Mouse (Mus musculus) right cerebral cortex, postnatal 4 days (tissue): ENCODE measurements around the gene Ogdhl.
A peak's percentile ranks its signal among the peaks of the same experiment; 100 is the strongest.

ENCODE experiments used
- DNase-seq: peaks from one replicate; pipeline ENCODE4 v3.0.0-alpha.2; 2022

The Ogdhl gene

DNA sequence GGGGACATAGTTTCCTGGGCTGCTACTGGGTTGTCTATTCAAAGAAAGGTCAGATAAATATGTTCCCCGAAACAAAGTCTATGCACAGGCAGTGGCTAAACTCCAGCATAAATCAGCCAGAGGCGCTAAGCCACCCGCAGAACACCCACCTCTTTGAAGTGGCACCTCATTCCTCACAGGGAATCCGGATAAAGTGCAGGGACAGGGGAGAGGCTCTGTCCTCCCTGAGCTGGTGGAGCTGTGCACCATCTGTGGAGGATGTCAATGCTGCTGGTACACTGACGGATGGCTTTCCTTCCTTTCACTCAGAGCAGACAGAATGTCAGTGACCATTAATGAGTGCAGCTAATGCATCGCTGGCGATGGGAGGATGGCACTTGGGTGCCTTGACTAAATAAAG lies 59.2 kb downstream of the Ogdhl start:
- DNase-seq = no peak

DNA sequence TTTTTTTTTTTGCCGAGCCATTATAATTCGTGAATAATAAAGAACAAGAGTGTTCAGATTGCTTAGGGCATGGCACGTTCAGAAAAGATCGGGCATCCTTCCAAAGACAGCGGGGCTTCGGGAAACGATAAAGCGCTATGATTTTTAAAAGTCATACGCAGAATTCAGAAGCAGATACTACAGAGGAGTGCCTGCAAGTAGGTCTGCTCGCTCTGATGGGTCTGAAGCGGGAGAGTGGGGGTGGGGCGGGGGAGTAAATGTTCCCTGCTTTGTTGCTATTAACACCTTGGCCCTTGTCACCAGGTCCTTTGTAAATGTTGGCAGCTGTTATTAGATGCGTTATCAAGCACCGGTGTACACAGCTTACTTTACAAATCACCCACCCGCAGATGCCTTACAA lies 59.8 kb downstream of the Ogdhl start:
- DNase-seq = peak; percentile 20

DNA sequence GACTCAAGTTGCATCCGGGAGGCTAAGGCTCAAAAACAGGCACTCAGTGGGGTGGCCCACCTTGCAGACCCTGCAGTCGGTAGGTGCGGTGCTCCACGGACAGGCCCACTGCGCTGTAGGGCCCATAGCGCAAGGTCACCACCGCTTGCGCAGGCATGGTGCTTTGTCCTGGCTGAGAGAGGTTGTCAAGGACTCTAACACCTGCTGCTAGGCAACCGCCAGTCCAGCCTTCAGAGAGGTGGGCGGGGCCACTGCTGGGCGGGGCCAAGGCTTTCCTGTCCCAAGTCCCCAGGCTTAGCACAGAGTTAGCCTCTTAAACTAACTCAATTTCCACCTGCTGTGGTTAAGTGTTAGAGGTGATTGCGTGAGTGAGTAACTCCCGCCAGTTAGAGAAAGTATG lies 66.4 kb downstream of the Ogdhl start, which contains the start of gene 1700024G13Rik:
1700024G13Rik (minus strand) TSS at position 196 of the 400 bp plus-strand sequence.
- DNase-seq = no peak
